Mouse (Mus musculus) small intestine, adult 2 months (tissue): Measurements from ENCODE around the gene Irgc1.

Experiments used
- CTCF ChIP-seq: fragments of 200-500 bp; IDR thresholded peaks from 2 replicates; pipeline ENCODE4 v1.5.1; 2012; ENCODE audit warnings: low read depth, mild to moderate bottlenecking, control low read depth, inconsistent platforms, low read length, moderate library complexity, mixed read lengths; ENCODE audit not compliant: insufficient replicate concordance, insufficient read length; ENCODE audit errors: extremely low read depth
- POLR2A ChIP-seq: fragments of 200-500 bp; IDR thresholded peaks from 2 replicates; pipeline ENCODE4 v1.6.1; 2012; ENCODE audit warnings: low read depth, mild to moderate bottlenecking, control low read depth, inconsistent platforms, low read length, moderate library complexity

DNA sequence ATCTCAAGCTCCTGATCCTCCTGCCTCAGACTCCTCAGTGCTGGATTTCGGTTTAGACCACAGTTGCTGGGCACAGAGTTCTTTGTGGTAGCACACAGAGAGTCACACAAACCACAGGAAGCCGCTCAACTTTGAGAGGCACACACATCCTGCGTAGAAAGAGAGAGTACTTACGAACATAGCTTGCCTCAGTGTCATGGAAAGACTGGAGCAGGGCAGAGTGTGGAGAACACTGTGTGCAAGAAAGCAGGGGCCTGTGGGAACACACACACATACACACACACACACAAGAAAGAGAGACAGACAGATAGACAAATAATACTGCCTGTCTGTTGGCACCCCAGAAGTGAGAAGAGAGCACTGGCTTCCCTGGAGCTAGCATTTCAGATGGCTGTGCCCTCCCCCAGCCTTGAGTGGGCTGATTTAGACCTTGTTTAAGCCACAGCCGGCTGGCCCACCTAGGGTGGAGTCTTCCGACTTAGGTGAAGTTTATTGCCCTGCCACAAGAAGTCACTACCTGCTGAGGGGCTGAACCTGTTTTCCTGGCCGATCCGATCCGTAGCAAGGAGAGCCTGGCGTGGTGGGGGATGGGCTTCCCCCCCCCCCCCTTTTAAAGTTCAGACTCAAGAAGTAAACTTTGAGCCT, 5.8 kb upstream of the Irgc1 start:
- TF ChIP-seq POLR2A (no peak), CTCF (no peak)
